Mouse (Mus musculus) midbrain, embryonic 16.5 days (tissue): Measurements from ENCODE around the gene Snupn. TPM values are rescaled to one million over a fixed set of nuclear protein-coding genes. Genes with fewer than 3 reads are reported as not detected.

Experiments used
- ATAC-seq: fragments of 200-750 bp; cut with Nextera tagmentation; 2 replicates; pipeline ENCODE4 v1.8.0; 2017; ENCODE audit warnings: moderate TSS enrichment
- H3K27ac ChIP-seq: fragments of 300-500 bp; sonication (generic); 2 replicates; pipeline ENCODE4 v1.5.1; 2014; ENCODE audit warnings: mild to moderate bottlenecking, low read length, mixed read lengths
- H3K27me3 ChIP-seq: fragments of 300-500 bp; sonication (generic); 2 replicates; pipeline ENCODE4 v1.6.1; 2014; ENCODE audit warnings: low read depth, low read length, mixed read lengths; ENCODE audit not compliant: control insufficient read depth, insufficient read depth
- H3K36me3 ChIP-seq: fragments of 300-500 bp; sonication (generic); 2 replicates; pipeline ENCODE4 v1.6.1; 2014; ENCODE audit warnings: mild to moderate bottlenecking, low read length, moderate library complexity, mixed read lengths; ENCODE audit not compliant: control insufficient read depth, insufficient read depth
- H3K4me1 ChIP-seq: fragments of 300-500 bp; sonication (generic); 2 replicates; pipeline ENCODE4 v1.6.1; 2014; ENCODE audit warnings: mild to moderate bottlenecking, low read length, mixed read lengths; ENCODE audit not compliant: control insufficient read depth, insufficient read depth
- H3K4me2 ChIP-seq: fragments of 300-500 bp; sonication (generic); 2 replicates; pipeline ENCODE4 v1.6.1; 2014; ENCODE audit warnings: mild to moderate bottlenecking, low read length, mixed read lengths
- H3K4me3 ChIP-seq: fragments of 300-500 bp; sonication (generic); 2 replicates; pipeline ENCODE4 v1.5.1; 2014; ENCODE audit warnings: low read depth, mild to moderate bottlenecking, low read length, moderate library complexity, mixed read lengths
- H3K9ac ChIP-seq: fragments of 300-500 bp; sonication (generic); 2 replicates; pipeline ENCODE4 v1.6.1; 2014; ENCODE audit warnings: low read depth, low read length, mixed read lengths
- H3K9me3 ChIP-seq: fragments of 300-500 bp; sonication (generic); replicated peaks from 2 replicates; pipeline ENCODE4 v1.6.1; 2014; ENCODE audit warnings: mild to moderate bottlenecking, low read length, mixed read lengths; ENCODE audit not compliant: control insufficient read depth, poor library complexity, severe bottlenecking
- WGBS: fragments of 180-500 bp; shearing (Covaris S2); extraction: QIAGEN DNeasy Blood & Tissue Kit; methylation state at CpG from one replicate; pipeline ENCODE4 v1.1.7; 2014; 5-methylcytosine and 5-hydroxymethylcytosine counted together
- polyA plus RNA-seq: library from polyadenylated mRNA; unstranded; fragments of >200 nt; fragmentation: Nextera tagmentation; extraction: Ambion mirVana; gene quantifications from 2 replicates; pipeline ENCODE4 v1.2.1, GENCODE M21; 2015

Snupn gene
- polyA plus RNA-seq, 1 experiment from 2014 or later, result 32.0 TPM

DNA sequence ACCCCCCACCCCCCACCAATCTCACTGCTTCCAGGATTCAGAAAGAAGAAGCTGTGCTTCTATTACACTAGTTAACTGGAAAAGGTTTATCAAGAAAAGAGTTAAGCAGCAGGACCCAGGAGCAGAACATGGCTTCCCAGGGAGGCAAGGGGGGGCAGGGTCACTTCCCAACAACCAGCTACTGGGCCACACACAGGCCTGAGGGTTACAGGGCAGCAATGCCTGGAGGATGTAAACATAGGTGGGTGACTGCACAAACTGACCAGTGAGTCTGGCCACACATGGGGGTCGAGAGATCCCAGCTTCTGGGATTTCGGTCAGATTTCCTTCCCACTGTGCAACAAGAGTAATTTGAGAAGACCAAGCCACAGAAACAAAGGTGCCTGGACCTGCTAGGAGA is 33.5 kb upstream of the Snupn start:
- Histone ChIP-seq H3K36me3 (no peaks in the 10 kb centered on the region), H3K27ac (no peak overlapping the region), H3K4me1 (no peaks in the 10 kb centered on the region), H3K9me3 (no peaks in the 10 kb centered on the region), H3K27me3 (no peaks in the 10 kb centered on the region), H3K4me3 (no peak overlapping the region), H3K9ac (no peak overlapping the region), H3K4me2 (no peak overlapping the region)
- WGBS, result 68% methylated on average over 2 of the region's 2 CpGs
- no peak for ATAC-seq

DNA sequence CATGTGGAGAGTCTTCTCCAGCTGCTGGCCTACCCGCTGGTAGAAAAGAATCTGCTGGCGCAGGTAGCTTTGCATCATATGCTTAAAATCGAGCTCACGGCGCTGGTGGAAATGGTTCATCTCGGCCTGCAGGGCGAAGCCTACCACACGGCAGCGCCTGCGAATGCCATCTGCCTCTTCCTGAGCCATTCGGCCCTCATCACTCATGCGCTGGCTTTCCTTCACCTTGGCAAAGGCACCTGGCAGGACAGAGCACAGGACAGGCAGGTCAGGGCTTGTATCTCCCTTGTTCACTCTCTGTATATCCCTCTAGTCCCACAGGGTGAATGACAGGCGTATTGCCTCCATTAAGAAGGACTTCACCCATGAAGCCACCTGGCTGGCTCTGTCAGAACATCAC is 32.2 kb upstream of the Snupn start:
- H3K4me3 ChIP-seq, result no peak overlapping the region
- H3K36me3 ChIP-seq, result no peaks in the 10 kb centered on the region
- 94% methylated on average over 13 of the region's 13 CpGs for WGBS
- H3K4me1 ChIP-seq, result no peaks in the 10 kb centered on the region
- H3K27me3 ChIP-seq, result no peaks in the 10 kb centered on the region
- ATAC-seq, result no peak
- H3K4me2 ChIP-seq, result no peak overlapping the region
- no peak overlapping the region for H3K9ac ChIP-seq
- H3K27ac ChIP-seq, result no peak overlapping the region
- no peaks in the 10 kb centered on the region for H3K9me3 ChIP-seq

DNA sequence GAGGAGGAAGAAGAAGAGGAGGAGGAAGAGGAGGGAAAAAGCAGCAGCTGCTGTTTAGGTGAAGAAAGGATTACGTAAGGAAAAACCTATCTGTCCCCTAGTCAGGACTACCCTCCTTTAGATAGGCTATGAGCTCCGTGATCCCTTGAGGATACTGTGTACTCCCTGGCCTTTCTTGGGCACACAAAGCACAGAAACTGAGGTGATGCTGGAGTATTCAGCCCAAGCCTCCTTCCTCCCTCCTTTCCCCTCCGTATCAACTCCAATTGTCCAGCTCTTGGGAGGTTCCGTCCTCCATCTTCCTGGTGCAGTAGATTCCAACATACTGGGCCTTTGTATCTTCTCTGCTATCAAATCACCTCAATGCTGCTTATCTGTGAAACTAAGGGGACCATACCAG is 27.9 kb upstream of the Snupn start:
- H3K27me3 ChIP-seq, result no peaks in the 10 kb centered on the region
- H3K9me3 ChIP-seq, result no peaks in the 10 kb centered on the region
- H3K4me3 ChIP-seq, result no peak overlapping the region
- H3K4me1 ChIP-seq, result peaks cover 13% of the 10 kb centered on the region; the same call in 1 of the 2 replicates
- H3K9ac ChIP-seq, result no peak overlapping the region
- H3K36me3 ChIP-seq, result no peaks in the 10 kb centered on the region
- no peak for ATAC-seq
- 95% methylated on average over 4 of the region's 4 CpGs for WGBS
- H3K27ac ChIP-seq, result no peak overlapping the region
- no peak overlapping the region for H3K4me2 ChIP-seq

DNA sequence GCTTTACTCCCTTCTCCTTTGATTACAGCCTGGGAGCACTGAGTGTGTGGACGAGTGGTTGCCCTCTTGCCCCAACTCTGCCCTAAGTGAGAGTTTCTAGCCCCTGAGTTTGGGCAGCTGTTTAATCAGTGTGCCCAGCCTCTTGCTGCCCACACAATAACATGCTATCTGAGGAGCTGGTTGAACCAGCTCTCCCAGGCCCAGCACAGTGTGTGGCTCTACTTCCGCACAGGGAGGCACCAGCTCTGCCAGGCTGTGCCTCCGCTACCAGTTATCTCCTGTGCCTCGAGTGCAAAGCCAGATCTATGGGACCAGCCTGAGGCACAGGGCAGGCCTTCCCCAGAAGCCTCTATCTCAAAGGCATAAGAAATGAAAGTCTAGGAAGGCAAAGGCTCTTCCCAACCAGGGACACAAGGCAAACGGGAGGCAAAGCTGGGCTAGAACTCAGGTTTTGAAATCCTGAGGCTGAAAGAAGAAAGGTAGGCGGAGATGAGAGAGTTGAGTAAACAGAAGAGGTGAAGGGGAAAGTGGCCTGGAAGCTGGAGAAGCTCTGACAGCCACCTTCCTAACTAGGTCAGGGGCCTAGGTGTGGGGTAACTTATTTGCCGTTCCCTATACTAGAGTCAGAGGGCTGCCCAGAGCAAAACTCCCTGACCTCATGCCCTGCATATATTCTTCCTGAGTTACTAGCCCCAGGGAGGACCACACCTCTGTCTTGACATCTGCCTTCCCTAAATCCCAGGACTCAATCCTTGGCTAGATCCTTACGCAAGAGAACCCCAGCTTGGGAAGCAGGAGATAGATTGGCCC is 26.6 kb upstream of the Snupn start:
- no peak for ATAC-seq
- H3K27me3 ChIP-seq, result no peaks in the 10 kb centered on the region
- 0 out of 2 replicates have a peak overlapping the region, but pooled peaks have one; percentile 34 for H3K9ac ChIP-seq
- H3K4me1 ChIP-seq, result peaks cover 17% of the 10 kb centered on the region
- peak overlapping the region; percentile 35 for H3K4me2 ChIP-seq
- H3K4me3 ChIP-seq, result peak overlapping the region; percentile 4
- no peak overlapping the region for H3K27ac ChIP-seq
- no peaks in the 10 kb centered on the region for H3K9me3 ChIP-seq
- no peaks in the 10 kb centered on the region for H3K36me3 ChIP-seq
- WGBS, result 73% methylated on average over 8 of the region's 8 CpGs

DNA sequence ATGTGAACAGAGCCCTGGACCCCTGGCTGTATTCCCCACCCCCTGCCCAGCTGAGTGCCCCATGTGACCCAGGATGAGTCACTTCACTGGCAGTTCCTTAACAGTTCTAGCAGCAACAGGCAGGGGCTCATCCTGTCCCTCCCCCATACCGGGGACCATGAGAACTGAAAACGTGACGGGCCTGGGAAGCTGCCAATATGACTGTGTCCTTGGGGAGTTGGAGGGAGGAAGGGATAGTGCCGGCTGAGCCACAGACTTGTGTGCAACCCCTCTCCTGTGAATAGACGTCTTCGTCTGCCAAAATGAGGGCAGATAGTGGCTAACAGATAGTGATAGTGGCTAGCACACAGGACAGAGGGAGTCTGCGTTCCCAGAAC is 26.0 kb upstream of the Snupn start:
- ATAC-seq, result no peak
- Histone ChIP-seq H3K4me2 (peak overlapping the region; percentile 35), H3K27ac (no peak overlapping the region), H3K9ac (0 out of 2 replicates have a peak overlapping the region, but pooled peaks have one; percentile 34), H3K36me3 (no peaks in the 10 kb centered on the region), H3K9me3 (no peaks in the 10 kb centered on the region), H3K27me3 (peaks cover 2% of the 10 kb centered on the region; the same call in 1 of the 2 replicates), H3K4me3 (peak overlapping the region; percentile 4; the same call in 1 of the 2 replicates), H3K4me1 (peaks cover 17% of the 10 kb centered on the region)
- WGBS, result 30% methylated on average over 7 of the region's 7 CpGs

DNA sequence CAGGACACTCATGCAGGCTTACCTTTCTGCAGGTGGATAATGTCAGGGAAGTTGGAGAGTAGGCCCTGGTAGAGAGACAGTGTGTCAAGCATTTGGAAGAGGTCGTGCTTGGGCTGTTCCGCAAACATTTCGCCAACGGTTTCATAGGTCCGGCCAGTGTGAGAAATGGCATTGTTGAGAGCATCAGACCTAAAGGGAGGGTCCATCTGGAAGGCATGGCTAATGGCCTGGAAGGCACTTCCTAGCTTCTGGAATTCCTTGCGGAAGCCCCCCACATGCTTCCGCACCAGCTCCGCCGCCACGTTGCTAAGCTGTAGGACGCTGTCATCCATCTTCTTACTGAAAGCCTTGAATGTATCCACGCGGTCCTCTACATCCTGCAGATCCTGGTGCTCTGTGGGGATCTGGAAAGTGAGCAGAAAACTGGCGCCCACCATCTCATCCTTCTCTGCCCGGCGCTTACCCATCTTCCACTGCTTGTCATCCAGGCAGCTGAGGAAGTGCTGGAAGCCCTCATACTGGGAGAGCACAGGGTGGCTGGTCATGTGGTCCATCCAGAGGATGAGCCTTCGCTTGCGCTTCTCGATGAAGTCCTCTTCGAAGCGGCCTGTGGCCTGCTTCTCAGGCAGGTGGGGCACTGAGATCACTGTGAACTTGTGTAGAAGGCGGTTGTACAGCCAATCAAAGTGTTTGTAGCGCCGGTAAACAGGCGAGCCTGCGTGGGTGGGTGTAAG is 25.2 kb upstream of the Snupn start:
- Histone ChIP-seq H3K27ac (no peak overlapping the region), H3K27me3 (peaks cover 8% of the 10 kb centered on the region), H3K36me3 (no peaks in the 10 kb centered on the region), H3K9me3 (no peaks in the 10 kb centered on the region), H3K4me3 (no peak overlapping the region), H3K9ac (no peak overlapping the region), H3K4me1 (peaks cover 17% of the 10 kb centered on the region), H3K4me2 (peak overlapping the region; percentile 35)
- no peak for ATAC-seq
- 90% methylated on average over 26 of the region's 26 CpGs for WGBS

DNA sequence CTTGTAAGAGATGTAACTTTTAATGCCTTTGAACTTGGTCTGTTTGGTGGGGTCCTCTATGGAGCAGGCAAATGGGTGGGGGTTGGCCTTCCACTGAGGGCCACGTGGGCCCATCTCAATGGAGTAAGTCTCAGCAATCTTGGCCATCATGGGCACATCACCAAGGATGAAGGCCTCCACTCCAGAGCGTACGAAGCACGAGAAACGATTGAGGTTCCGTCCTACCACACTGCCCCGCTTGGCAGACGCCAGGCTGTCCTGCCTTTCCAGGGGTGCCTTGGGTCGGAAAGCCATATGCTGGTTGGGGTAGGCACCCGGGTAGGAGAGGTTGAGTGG is 24.7 kb upstream of the Snupn start:
- Histone ChIP-seq H3K4me2 (peak overlapping the region; percentile 97; the same call in 1 of the 2 replicates), H3K9me3 (no peaks in the 10 kb centered on the region), H3K4me1 (peaks cover 17% of the 10 kb centered on the region), H3K36me3 (no peaks in the 10 kb centered on the region), H3K9ac (no peak overlapping the region), H3K4me3 (no peak overlapping the region), H3K27ac (no peak overlapping the region), H3K27me3 (peaks cover 11% of the 10 kb centered on the region)
- 97% methylated on average over 10 of the region's 10 CpGs for WGBS
- no peak for ATAC-seq

DNA sequence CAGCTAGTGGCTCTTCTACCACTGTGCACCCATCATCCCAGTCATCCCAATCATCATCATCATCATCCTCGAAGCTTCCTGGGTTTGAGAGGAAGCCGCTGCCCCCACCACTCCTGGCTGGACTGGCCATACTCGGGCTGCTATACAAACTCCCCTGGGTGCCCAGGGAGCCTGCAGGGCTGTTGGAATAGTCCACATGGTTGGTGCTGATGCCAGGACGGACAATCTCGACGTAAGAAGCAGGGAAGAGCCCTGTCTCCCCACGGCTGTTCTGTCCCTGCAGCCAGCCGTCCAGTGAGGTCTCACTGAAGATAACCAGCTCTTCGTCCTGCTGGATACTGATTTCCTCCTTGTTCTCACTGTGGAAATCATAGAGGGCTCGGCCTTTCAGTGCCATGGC is 24.3 kb upstream of the Snupn start:
- Histone ChIP-seq H3K9ac (no peak overlapping the region), H3K4me2 (peak overlapping the region; percentile 97), H3K27me3 (peaks cover 11% of the 10 kb centered on the region), H3K9me3 (no peaks in the 10 kb centered on the region), H3K4me1 (peaks cover 17% of the 10 kb centered on the region), H3K36me3 (no peaks in the 10 kb centered on the region), H3K4me3 (no peak overlapping the region), H3K27ac (no peak overlapping the region)
- 80% methylated on average over 10 of the region's 10 CpGs for WGBS
- ATAC-seq, result no peak
